Mouse (Mus musculus) heart, postnatal 10 days (tissue): ENCODE results near the gene Plcb4. TPM values are rescaled to one million over a fixed set of nuclear protein-coding genes. Genes with fewer than 3 reads are reported as not detected.
"Not testable (repeated sequence)": the region's sequence is repeated elsewhere in the genome, so short reads cannot be mapped to it uniquely, and the experiment has no call there.

ENCODE experiments used
- DNase-seq, 2 experiments: peaks; one replicate each; pipeline ENCODE4 v3.0.0; 2021
- intact Hi-C: fragments of 180-260 bp; cut with DNase I; formaldehyde crosslinking; loops from one replicate; pipeline ENCODE4 v1.15.1; 2025
- total RNA-seq, 2 experiments: library from RNA; stranded (reverse); gene quantifications; 2 replicates each; pipeline ENCODE4 v1.2.3; 2021

Gene Plcb4
- total RNA-seq, 2 experiments from 2014 or later = 71.4 to 95.2 TPM

DNA sequence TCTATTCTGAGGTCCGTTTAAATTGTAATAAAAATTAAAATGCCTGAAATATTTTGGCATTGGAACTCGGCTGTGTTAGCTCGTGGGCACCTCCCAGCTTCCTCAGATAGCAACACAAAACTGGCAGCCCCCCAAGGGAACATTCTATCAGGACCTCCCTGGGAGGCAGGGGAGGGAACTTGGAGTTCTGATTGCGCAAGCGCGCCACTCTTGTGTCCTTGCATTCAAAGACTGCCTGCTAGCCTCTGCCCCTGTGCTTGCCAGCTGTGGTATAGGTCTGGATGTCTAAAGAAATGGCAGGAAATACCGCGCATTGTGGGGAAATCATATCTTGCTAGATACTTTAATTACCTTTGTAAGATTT lies 53.1 kb downstream of the Plcb4 start:
- intact Hi-C loops = no loop called here
- DNase-seq = peak; percentile 91 to 92

DNA sequence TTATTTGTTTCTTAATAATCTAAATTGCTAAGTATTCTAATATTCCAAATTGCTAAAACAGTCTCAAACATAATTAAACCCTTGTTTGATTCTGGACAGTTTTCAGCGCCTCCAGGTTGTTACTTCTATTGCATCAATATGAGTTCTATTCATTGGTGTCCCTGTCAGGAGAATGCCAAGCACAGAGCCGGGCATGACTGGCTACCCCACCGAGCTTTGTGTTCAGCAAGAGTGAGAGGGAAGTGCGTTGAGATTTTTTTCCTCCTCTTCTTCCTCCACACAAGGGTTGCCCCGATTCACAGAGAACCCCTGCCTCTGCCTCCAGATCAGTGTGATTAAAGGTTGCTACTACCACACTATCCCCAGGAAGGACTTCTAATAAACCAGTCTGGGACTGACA lies 53.5 kb downstream of the Plcb4 start:
- intact Hi-C loops = no loop called here
- no peak for DNase-seq

DNA sequence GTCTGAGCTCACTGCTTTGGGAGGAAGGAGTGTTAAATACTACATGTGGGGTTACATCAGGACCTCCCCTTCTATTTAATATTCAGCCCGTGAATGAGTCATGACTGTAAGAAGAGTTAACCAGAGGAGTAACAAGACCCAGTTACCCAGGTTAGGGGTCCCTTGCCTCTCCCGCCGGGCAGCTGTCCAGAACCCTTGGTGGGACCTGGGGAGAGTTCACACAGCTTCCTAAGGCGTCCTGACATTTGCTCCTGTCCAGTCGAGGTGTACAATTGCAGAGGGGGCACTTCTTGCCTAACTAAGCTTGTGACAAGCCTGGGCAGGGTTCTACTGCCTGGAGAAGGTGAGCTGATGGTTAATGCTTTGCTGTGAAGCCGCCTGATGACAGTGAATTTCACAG lies 54.1 kb downstream of the Plcb4 start:
- intact Hi-C loops = no loop called here

DNA sequence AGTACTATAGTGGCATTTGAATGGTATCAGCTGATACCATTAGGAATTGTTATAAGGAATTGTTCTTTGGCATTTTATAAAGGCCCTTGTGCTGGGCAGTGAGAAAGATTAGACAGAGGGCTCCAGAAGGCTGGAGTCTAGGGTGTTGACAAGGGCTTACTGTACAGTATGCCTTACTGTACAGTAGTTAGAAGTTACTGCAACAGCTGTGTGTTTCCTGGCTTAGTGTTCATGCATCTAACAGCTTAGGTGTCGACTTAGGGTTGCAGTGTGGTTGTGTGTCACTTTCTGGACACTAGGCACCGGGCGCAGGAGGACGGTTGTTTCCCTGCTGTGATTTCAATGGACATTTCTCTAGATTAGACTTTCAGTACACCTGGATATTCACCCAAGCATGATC lies 57.4 kb downstream of the Plcb4 start:
- intact Hi-C loops = no loop called here
- DNase-seq = no peak

More for the DNA sequence above, 54.1 kb downstream of the Plcb4 start:
- DNase-seq = no peak

DNA sequence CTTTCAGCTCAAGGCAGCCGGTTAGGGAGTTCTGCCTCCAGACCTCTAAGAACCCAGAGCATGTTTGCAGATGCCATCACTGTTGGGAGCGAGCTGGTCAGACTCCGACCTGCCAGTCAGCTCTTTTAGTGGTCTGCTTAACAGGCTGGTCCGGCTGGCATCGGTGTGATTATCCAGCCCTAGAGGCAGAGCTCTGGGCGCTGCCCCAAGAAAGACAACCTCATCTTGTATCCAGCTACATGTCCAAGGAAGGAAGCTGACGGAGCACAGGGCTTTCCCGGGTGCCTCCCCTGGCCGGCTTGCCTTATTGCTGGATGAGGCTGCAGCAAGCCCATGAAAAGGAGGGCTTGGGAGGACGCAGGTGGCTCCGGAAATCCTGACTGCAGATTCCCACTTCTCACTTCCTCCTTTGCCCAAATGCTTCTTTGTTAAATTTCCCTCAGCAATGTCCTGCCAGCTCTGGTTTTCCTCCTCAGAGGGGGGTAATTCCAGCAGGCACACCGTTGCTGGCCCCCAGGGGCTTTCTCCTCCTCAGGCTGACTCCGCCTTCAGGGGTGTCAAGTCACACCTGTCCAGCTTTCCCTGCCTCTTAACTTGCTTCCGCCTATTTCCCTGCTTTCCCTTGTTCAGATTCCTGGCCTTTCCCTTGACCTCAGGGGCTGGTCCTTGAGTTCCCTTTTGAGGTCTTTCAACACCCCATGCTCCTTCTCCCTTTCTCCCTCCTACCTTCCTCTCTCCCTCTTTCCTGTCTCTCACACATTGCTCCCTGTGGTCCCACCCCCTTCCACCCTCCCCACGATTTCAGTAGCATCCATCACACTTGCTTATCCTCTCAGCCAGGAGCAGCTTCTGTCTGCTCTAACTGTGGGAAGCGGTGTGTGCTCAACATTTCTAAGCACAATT lies 58.7 kb downstream of the Plcb4 start:
- intact Hi-C loops = no loop called here
- peak; percentile 79 to 80 for DNase-seq

DNA sequence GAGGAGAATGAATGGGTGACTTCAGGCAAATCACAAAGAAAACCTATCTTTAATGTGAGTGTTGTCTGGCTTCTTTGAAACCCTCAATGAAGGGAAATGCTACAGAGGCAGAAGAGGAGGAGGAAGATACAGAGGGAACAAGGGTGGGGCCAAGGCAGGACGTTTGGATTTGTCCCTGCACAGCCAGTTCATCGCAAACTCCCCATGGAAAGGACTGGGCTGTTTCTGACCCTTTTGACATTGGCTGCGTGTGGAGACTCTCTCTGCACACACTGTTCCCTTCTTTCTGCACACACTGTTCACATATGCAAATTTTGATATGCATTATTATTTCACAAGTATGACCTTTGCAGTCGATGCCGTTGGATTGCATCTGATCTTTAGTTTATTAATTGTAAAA lies 63.3 kb downstream of the Plcb4 start:
- intact Hi-C loops = no loop called here
- no peak for DNase-seq

GRCm38 (mm10) chr2:135723387-135723786 lies 64.6 kb downstream of the Plcb4 start:
- no peak for DNase-seq
- intact Hi-C loops = no loop called here

- no peak for DNase-seq
- intact Hi-C loops = loop anchor here (2.0 kb wide), 1 partner anchor 32 kb away; no protein-coding TSS in a partner anchor
Measured at GRCm38 (mm10) chr2:135724489-135724888, 65.7 kb downstream of the Plcb4 start.

GRCm38 (mm10) chr2:135725362-135725761 lies 66.6 kb downstream of the Plcb4 start:
- intact Hi-C loops = loop anchor here (2.0 to 5.0 kb wide), 2 partner anchors 33 to 63 kb away; no protein-coding TSS in a partner anchor
- DNase-seq = no peak

- no peak for DNase-seq
- intact Hi-C loops = loop anchor here (5.0 kb wide), 1 partner anchor 65 kb away; no protein-coding TSS in a partner anchor
Measured at GRCm38 (mm10) chr2:135727088-135727487, 68.3 kb downstream of the Plcb4 start.

- intact Hi-C loops = loop anchor here (5.0 kb wide), 1 partner anchor 66 kb away; no protein-coding TSS in a partner anchor
- no peak for DNase-seq
Measured at GRCm38 (mm10) chr2:135727925-135728324, 69.1 kb downstream of the Plcb4 start.

DNA sequence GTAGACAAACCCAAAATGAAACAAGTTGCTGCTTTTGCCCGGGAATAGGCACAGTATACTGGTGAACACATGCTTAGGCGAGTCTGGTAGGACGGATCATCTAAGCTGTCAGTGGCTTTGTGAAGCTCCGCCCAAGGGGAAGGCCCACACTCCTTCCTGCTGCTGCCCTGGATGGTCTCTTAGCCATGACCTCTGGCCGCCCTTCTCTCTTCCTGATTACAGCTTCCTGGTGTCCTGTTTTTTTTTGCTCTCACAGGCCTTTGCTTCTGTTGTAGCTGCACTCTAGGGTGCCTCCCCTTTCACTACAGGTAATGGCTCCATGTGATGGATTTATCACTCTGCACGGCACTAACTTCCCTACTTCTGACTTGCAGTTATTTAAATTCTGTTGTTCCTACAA lies 72.8 kb downstream of the Plcb4 start:
- intact Hi-C loops = loop anchor here (5.0 to 10.0 kb wide), 2 partner anchors 169 to 193 kb away; no protein-coding TSS in a partner anchor
- DNase-seq = peak; percentile 71 to 75

DNA sequence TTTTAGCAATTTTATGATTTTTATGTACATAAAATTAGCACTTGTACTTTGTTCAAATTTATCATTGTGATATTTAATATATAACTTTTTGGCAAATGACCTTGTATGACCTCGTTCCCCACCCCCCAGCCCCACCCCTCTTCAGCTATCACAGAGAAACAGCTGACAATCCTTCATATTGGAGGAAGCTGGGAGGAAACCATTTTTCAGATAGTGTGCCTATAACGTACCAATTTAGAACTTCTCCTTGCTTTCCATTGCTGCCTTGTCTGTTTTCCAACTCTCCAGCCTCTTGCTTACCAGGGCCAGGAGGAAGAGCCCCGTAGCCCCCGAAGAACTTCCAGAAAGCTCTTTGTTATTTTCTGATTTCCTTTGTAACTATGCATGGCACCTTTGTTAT lies 73.8 kb downstream of the Plcb4 start:
- intact Hi-C loops = loop anchor here (5.0 to 10.0 kb wide), 2 partner anchors 170 to 192 kb away; no protein-coding TSS in a partner anchor
- no peak for DNase-seq

- intact Hi-C loops = loop anchor here (5.0 to 10.0 kb wide), 2 partner anchors 172 to 191 kb away; no protein-coding TSS in a partner anchor
- no peak for DNase-seq
Measured at GRCm38 (mm10) chr2:135733926-135734510, 75.2 kb downstream of the Plcb4 start.

DNA sequence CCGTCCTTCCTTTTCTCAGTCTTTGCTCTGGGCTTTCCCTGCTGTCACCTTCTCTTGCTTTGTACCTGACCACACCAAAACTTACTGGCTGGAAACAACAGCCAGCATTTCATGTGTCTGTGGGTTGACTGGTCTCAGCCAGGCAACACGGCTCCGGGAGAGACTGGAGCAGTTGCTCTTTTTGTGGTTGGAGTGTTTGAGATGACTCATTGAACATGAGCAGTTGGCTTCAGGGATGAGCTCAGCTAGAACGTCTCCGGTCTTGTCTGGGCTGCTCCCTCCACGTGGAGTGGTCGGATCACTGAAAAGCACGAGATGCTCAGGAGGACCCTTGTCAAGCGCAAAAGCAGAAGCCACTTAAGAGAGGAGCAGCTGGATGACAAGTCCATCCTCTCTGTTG lies 78.7 kb downstream of the Plcb4 start:
- DNase-seq = no peak
- intact Hi-C loops = loop anchor here (10.0 kb wide), 1 partner anchor 187 kb away; no protein-coding TSS in a partner anchor

GRCm38 (mm10) chr2:135738022-135738780 lies 79.4 kb downstream of the Plcb4 start:
- intact Hi-C loops = loop anchor here (10.0 kb wide), 1 partner anchor 187 kb away; no protein-coding TSS in a partner anchor

DNA sequence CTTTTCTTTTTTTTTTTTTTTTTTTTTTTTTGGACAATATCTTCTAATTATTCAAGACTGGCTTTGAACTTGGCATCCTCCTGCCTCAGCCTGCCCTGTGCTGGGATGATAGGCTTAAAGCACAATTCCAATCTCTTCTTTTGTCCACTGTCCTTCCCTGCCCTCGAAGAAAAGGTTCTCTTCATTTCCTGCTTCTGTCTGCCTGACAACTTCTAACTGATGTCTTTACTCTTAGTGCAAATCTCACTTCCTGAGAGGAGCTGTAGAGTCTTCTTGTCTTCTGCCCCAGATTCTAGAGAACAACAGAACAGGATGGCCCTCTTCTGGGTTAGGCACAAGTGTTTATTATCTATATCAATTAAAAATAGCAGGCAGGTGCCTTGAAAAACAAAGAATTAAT lies 80.1 kb downstream of the Plcb4 start:
- intact Hi-C loops = loop anchor here (10.0 kb wide), 1 partner anchor 186 kb away; no protein-coding TSS in a partner anchor
- no peak for DNase-seq

More at GRCm38 (mm10) chr2:135738022-135738780, 79.4 kb downstream of the Plcb4 start:
- DNase-seq = not testable (repeated sequence)

DNA sequence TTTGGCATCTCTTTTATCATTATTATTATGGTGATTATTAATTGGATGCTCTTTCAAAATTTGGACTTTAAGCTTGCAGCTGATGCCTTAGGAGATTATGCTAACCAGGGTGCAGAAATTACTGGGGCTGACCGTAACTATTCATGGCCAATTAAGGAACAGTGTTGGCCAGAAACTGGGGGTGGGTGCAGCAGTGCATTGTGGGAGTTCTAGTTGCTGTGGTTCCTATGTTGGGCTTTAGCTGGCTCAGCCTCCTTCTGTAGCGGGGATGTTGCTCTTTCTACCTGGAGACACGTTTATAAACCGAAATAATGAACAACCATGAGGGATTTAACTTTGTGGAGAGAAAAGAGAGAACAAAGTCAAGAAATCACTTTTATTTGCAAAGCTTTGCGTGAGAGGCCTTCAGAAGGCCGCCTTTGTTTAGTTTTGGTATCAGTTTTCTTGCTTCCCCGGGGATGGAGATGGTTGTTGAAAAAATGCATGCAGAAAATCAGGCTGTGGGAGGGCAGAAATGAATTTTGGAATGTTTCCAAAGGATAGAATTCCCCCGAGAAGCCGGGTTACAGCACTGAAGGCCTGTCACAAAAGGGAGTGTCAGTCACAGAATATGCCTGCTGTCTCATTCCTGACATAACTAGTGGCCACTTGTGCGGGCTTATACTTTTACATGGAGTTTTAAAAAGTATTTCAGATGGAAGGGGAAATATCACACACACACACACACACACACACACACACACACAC lies 84.3 kb downstream of the Plcb4 start:
- intact Hi-C loops = no loop called here

GRCm38 (mm10) chr2:135744711-135745110 lies 85.9 kb downstream of the Plcb4 start:
- DNase-seq = no peak
- intact Hi-C loops = no loop called here

More for the DNA sequence above, 84.3 kb downstream of the Plcb4 start:
- DNase-seq = peak; percentile 39 to 53

- intact Hi-C loops = no loop called here
- DNase-seq = no peak
Measured at GRCm38 (mm10) chr2:135745126-135745525, 86.3 kb downstream of the Plcb4 start.
